Mouse (Mus musculus): ENCODE measurements around the gene Crabp1.

GRCm38 (mm10) chr9:54759592-54759991 is 5.0 kb upstream of the Crabp1 start:
- TF ChIP-seq CTCF (IDR thresholded peaks at IDR 0.05; ENCODE audit: extremely low read depth, insufficient read depth, insufficient read length, insufficient replicate concordance) (no peak), POLR2A (IDR thresholded peaks at IDR 0.05; ENCODE audit: low read depth, low read length) (no peak)
